Mouse (Mus musculus) R1 (cell line): ENCODE measurements around the gene Gm20388.
A peak's percentile ranks its signal among the peaks of the same experiment; 100 is the strongest.

ENCODE experiments used
- DNase-seq: peaks from one replicate; pipeline ENCODE4 v3.0.0-alpha.2; 2018; ENCODE audit warnings: low read depth, low spot score

Gene Gm20388

GRCm38 (mm10) chr8:121792627-121793026 lies 1882.0 kb downstream of the Gm20388 start:
- DNase-seq = peak; percentile 42

- peak; percentile 70 for DNase-seq
Measured at GRCm38 (mm10) chr8:121794151-121794550, 1883.5 kb downstream of the Gm20388 start.

GRCm38 (mm10) chr8:121795461-121795860 lies 1884.8 kb downstream of the Gm20388 start:
- no peak for DNase-seq

GRCm38 (mm10) chr8:121796406-121796805 lies 1885.8 kb downstream of the Gm20388 start:
- no peak for DNase-seq

- no peak for DNase-seq
Measured at GRCm38 (mm10) chr8:121798401-121798800, 1887.8 kb downstream of the Gm20388 start.

- DNase-seq = no peak
Measured at GRCm38 (mm10) chr8:121804829-121805228, 1894.2 kb downstream of the Gm20388 start.

GRCm38 (mm10) chr8:121806126-121806525 lies 1895.5 kb downstream of the Gm20388 start:
- DNase-seq = no peak

- DNase-seq = peak; percentile 49
Measured at GRCm38 (mm10) chr8:121808032-121808431, 1897.4 kb downstream of the Gm20388 start.

- DNase-seq = no peak
Measured at GRCm38 (mm10) chr8:121809524-121810155, 1899.0 kb downstream of the Gm20388 start.

- DNase-seq = no peak
Measured at GRCm38 (mm10) chr8:121811502-121811901, 1900.9 kb downstream of the Gm20388 start.

- no peak for DNase-seq
Measured at GRCm38 (mm10) chr8:121811931-121812570, 1901.4 kb downstream of the Gm20388 start.

GRCm38 (mm10) chr8:121818226-121818625 lies 1907.6 kb downstream of the Gm20388 start:
- no peak for DNase-seq

GRCm38 (mm10) chr8:121820840-121821239 lies 1910.2 kb downstream of the Gm20388 start:
- DNase-seq = no peak

- DNase-seq = peak; percentile 26
Measured at GRCm38 (mm10) chr8:121821320-121821719, 1910.7 kb downstream of the Gm20388 start.

- DNase-seq = peak; percentile 60
Measured at GRCm38 (mm10) chr8:121821770-121822169, 1911.1 kb downstream of the Gm20388 start.

GRCm38 (mm10) chr8:121827726-121828125 lies 1917.1 kb downstream of the Gm20388 start:
- DNase-seq = peak; percentile 32

GRCm38 (mm10) chr8:121828376-121829023 lies 1917.9 kb downstream of the Gm20388 start:
- no peak for DNase-seq

GRCm38 (mm10) chr8:121829048-121829776 lies 1918.6 kb downstream of the Gm20388 start, which contains the start of gene Klhdc4:
TSS of gene Klhdc4 (minus strand) at chr8:121829569.
- peak; percentile 95 for DNase-seq

- DNase-seq = no peak
Measured at GRCm38 (mm10) chr8:121829777-121830362, 1919.2 kb downstream of the Gm20388 start.

- DNase-seq = no peak
Measured at GRCm38 (mm10) chr8:121832061-121832460, 1921.4 kb downstream of the Gm20388 start.

GRCm38 (mm10) chr8:121832503-121832902 lies 1921.9 kb downstream of the Gm20388 start:
- DNase-seq = peak; percentile 88

- DNase-seq = peak; percentile 90
Measured at GRCm38 (mm10) chr8:121841242-121841641, 1930.6 kb downstream of the Gm20388 start.
